Mouse (Mus musculus) neural tube, embryonic 14.5 days (tissue): ENCODE measurements around the gene Lancl1. TPM values are rescaled to one million over a fixed set of nuclear protein-coding genes. Genes with fewer than 3 reads are reported as not detected.

ENCODE experiments used
- ATAC-seq: fragments of 200-750 bp; cut with Nextera tagmentation; 2 replicates; pipeline ENCODE4 v1.8.0; 2017; ENCODE audit warnings: low read depth, mild to moderate bottlenecking, moderate TSS enrichment, moderate library complexity
- H3K27ac ChIP-seq: fragments of 300-500 bp; sonication (generic); 2 replicates; pipeline ENCODE4 v1.5.1; 2014; ENCODE audit warnings: low read depth, mild to moderate bottlenecking, control low read depth, low read length, moderate library complexity, mixed read lengths
- H3K27me3 ChIP-seq: fragments of 300-500 bp; sonication (generic); 2 replicates; pipeline ENCODE4 v1.6.1; 2014; ENCODE audit warnings: low read length; ENCODE audit not compliant: control insufficient read depth, insufficient read depth
- H3K36me3 ChIP-seq: fragments of 300-500 bp; sonication (generic); 2 replicates; pipeline ENCODE4 v1.6.1; 2014; ENCODE audit warnings: low read length, mixed read lengths; ENCODE audit not compliant: control insufficient read depth, insufficient read depth
- H3K4me1 ChIP-seq: fragments of 300-500 bp; sonication (generic); 2 replicates; pipeline ENCODE4 v1.6.1; 2014; ENCODE audit warnings: low read length; ENCODE audit not compliant: control insufficient read depth, insufficient read depth
- H3K4me2 ChIP-seq: fragments of 300-500 bp; sonication (generic); 2 replicates; pipeline ENCODE4 v1.6.1; 2014; ENCODE audit warnings: mild to moderate bottlenecking, low read depth, low read length, control low read depth
- H3K4me3 ChIP-seq: fragments of 300-500 bp; sonication (generic); 2 replicates; pipeline ENCODE4 v1.5.1; 2014; ENCODE audit warnings: low read depth, low read length, control low read depth, mixed read lengths
- H3K9ac ChIP-seq: fragments of 300-500 bp; sonication (generic); replicated peaks from 2 replicates; pipeline ENCODE4 v1.6.1; 2014; ENCODE audit warnings: low read depth, mild to moderate bottlenecking, control low read depth, low read length, mixed read lengths
- H3K9me3 ChIP-seq: fragments of 300-500 bp; sonication (generic); 2 replicates; pipeline ENCODE4 v1.6.1; 2016; ENCODE audit warnings: low read length; ENCODE audit not compliant: control insufficient read depth
- whole genome bisulfite sequencing: fragments of 180-500 bp; shearing (Covaris S2); extraction: QIAGEN DNeasy Blood & Tissue Kit; methylation state at CpG from one replicate; pipeline ENCODE4 v1.1.7; 2014; 5-methylcytosine and 5-hydroxymethylcytosine counted together
- polyA plus RNA-seq: library from polyadenylated mRNA; unstranded; fragments of >200 nt; fragmentation: Nextera tagmentation; extraction: Ambion mirVana; gene quantifications from 2 replicates; pipeline ENCODE4 v1.2.1, GENCODE M21; 2014

The Lancl1 gene
- polyA plus RNA-seq, 1 experiment from 2014 or later = 225 TPM

DNA sequence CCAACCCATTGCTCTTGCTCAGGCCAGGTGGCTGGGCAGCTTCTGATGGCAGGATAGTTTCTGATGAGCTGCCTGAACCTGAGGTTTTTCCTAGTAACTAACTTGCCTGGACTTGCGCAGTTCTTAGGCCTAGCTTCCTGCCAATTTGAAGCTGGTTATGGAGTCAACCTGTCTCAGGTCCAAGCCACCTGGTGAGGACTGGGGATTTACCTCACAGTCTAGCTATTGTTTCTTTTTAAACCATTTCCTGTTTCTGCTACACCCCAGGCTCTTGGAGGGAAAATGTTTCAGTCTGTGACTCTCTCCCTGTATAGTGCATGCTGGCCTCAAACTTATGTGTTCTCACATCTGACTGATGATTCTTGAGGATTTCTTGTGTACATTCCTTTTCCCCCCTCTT, 58.5 kb downstream of the Lancl1 start:
- Histone ChIP-seq H3K4me3 (no peak overlapping the region), H3K9ac (no peak overlapping the region), H3K4me2 (no peak overlapping the region), H3K36me3 (no peaks in the 10 kb centered on the region), H3K27me3 (no peaks in the 10 kb centered on the region), H3K27ac (no peak overlapping the region), H3K9me3 (no peaks in the 10 kb centered on the region), H3K4me1 (no peaks in the 10 kb centered on the region)
- ATAC-seq = no peak
- WGBS = 84% methylated on average over 1 of the region's 1 CpGs

DNA sequence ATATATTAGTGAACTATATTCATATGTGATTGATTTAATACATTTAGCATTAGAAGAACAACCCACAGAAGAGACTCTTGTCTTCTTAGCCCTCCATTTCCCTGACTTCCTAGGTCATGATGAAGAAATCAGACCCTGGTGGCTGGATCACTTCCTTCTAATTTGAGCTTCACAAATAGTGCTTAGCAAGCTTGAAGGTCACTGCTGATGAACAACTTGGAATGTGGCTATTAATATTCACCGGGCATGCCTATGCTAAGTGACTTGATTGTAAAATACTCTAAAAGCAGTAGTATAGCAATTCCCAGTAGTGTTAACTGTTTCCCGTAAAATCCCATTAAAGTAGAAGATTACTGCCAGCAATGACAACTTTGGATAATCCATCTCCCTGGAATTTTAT, 63.2 kb downstream of the Lancl1 start:
- no peak overlapping the region for H3K27ac ChIP-seq
- H3K4me2 ChIP-seq = no peak overlapping the region
- H3K4me1 ChIP-seq = no peaks in the 10 kb centered on the region
- no peaks in the 10 kb centered on the region for H3K36me3 ChIP-seq
- H3K9me3 ChIP-seq = no peaks in the 10 kb centered on the region
- no peak for ATAC-seq
- H3K27me3 ChIP-seq = no peaks in the 10 kb centered on the region
- no peak overlapping the region for H3K4me3 ChIP-seq
- 81% methylated on average over 2 of the region's 2 CpGs for WGBS
- no peak overlapping the region for H3K9ac ChIP-seq

GRCm38 (mm10) chr1:66964857-66965256, 73.8 kb downstream of the Lancl1 start:
- Histone ChIP-seq H3K27me3 (no peaks in the 10 kb centered on the region), H3K4me2 (no peak overlapping the region), H3K4me3 (no peak overlapping the region), H3K36me3 (no peaks in the 10 kb centered on the region), H3K4me1 (no peaks in the 10 kb centered on the region), H3K9me3 (no peaks in the 10 kb centered on the region), H3K27ac (no peak overlapping the region), H3K9ac (no peak overlapping the region)
- 83% methylated on average over 4 of the region's 4 CpGs for WGBS
- ATAC-seq = no peak

- Histone ChIP-seq H3K36me3 (no peaks in the 10 kb centered on the region), H3K9me3 (0 out of 2 replicates have a peak, but pooled peaks cover 4% of the 10 kb centered on the region), H3K4me1 (no peaks in the 10 kb centered on the region), H3K9ac (no peak overlapping the region), H3K4me2 (no peak overlapping the region), H3K27me3 (no peaks in the 10 kb centered on the region), H3K27ac (no peak overlapping the region), H3K4me3 (no peak overlapping the region)
- ATAC-seq = no peak
- 42% methylated on average over 8 of the region's 8 CpGs for WGBS
These were observed 78.0 kb downstream of the Lancl1 start for GRCm38 (mm10) chr1:66960536-66961243.

GRCm38 (mm10) chr1:66957361-66957760, 81.3 kb downstream of the Lancl1 start:
- H3K27ac ChIP-seq = no peak overlapping the region
- 94% methylated on average over 3 of the region's 3 CpGs for WGBS
- no peak overlapping the region for H3K4me3 ChIP-seq
- H3K4me2 ChIP-seq = no peak overlapping the region
- H3K36me3 ChIP-seq = no peaks in the 10 kb centered on the region
- ATAC-seq = no peak
- no peaks in the 10 kb centered on the region for H3K4me1 ChIP-seq
- no peaks in the 10 kb centered on the region for H3K27me3 ChIP-seq
- 0 out of 2 replicates have a peak, but pooled peaks cover 4% of the 10 kb centered on the region for H3K9me3 ChIP-seq
- H3K9ac ChIP-seq = no peak overlapping the region

- no peak overlapping the region for H3K4me3 ChIP-seq
- ATAC-seq = no peak
- WGBS = 87% methylated on average over 3 of the region's 3 CpGs
These were observed 87.6 kb downstream of the Lancl1 start for GRCm38 (mm10) chr1:66951086-66951485.

More at GRCm38 (mm10) chr1:66951086-66951485, 87.6 kb downstream of the Lancl1 start:
- no peak overlapping the region for H3K27ac ChIP-seq
- H3K4me2 ChIP-seq = no peak overlapping the region
- H3K36me3 ChIP-seq = no peaks in the 10 kb centered on the region
- no peaks in the 10 kb centered on the region for H3K27me3 ChIP-seq
- no peaks in the 10 kb centered on the region for H3K4me1 ChIP-seq
- H3K9me3 ChIP-seq = 0 out of 2 replicates have a peak, but pooled peaks cover 4% of the 10 kb centered on the region
- no peak overlapping the region for H3K9ac ChIP-seq

Other genes with a start within 250 kb of the Lancl1 start
- 15.6 and 16.6 TPM in 2 replicates for gene Kansl1l, start 221.3 kb downstream of the Lancl1 start, polyA plus RNA-seq
- 40.7 and 60.7 TPM in 2 replicates for gene Acadl, start 175.6 kb downstream of the Lancl1 start, polyA plus RNA-seq
- gene Myl1, start 93.5 kb downstream of the Lancl1 start, polyA plus RNA-seq = 3.6 and 7.3 TPM in 2 replicates
- 0.40 and 0.44 TPM in 2 replicates for gene Cps1, start 84.2 kb upstream of the Lancl1 start, polyA plus RNA-seq